Mouse (Mus musculus): Measurements from ENCODE around the gene Cyp2d22. TPM values are rescaled to one million over a fixed set of nuclear protein-coding genes. Genes with fewer than 3 reads are reported as not detected.

Cyp2d22 gene
- total RNA-seq, 2 experiments from 2014 or later: 10.8 to 14.5 TPM

Small RNAs within 50 kb of the gene (microRNA-seq; reads per million reads assigned to microRNA genes)
- 0 reads per million in 2 experiments for gene Gm25990
- gene Gm27331: 0 reads per million in 2 experiments
- 0 reads per million in 2 experiments for gene Mir7684

Other genes starting within 250 kb of the Cyp2d22 start
- 10 to 100 TPM; 37.0 to 42.8 TPM for gene Srebf2, start 233.1 kb downstream of the Cyp2d22 start, total RNA-seq (2021)
- gene Shisa8, start 167.4 kb downstream of the Cyp2d22 start, total RNA-seq (2021): not detected
- gene Tnfrsf13c, start 155.9 kb downstream of the Cyp2d22 start, total RNA-seq (2021): under 1 TPM; 0.45 to 0.52 TPM
- 1 to 10 TPM; 4.2 to 7.0 TPM for gene Cenpm, start 135.5 kb downstream of the Cyp2d22 start, total RNA-seq (2021)
- gene 1500009C09Rik, start 127.9 kb downstream of the Cyp2d22 start, total RNA-seq (2021): not detected
- gene Sept3, start 105.4 kb downstream of the Cyp2d22 start, total RNA-seq (2021): 1 to 10 TPM; 1.2 to 2.0 TPM
- not detected for gene Wbp2nl, start 81.3 kb downstream of the Cyp2d22 start, total RNA-seq (2021)
- 10 to 100 TPM; 24.6 to 27.3 TPM for gene Naga, start 41.3 kb downstream of the Cyp2d22 start, total RNA-seq (2021)
- gene Pheta2, start 41.3 kb downstream of the Cyp2d22 start, total RNA-seq (2021): 1 to 10 TPM; 3.0 to 4.9 TPM
- 100 to 1,000 TPM; 143 to 156 TPM for gene Smdt1, start 41.3 kb downstream of the Cyp2d22 start, total RNA-seq (2021)
- gene Ndufa6, start 25.9 kb downstream of the Cyp2d22 start, total RNA-seq (2021): 100 to 1,000 TPM; 362 to 411 TPM
- not detected for gene Cyp2d11, start 13.8 kb upstream of the Cyp2d22 start, total RNA-seq (2021)
- gene Cyp2d10, start 26.9 kb upstream of the Cyp2d22 start, total RNA-seq (2021): under 1 TPM in 1 of 2 experiments, not detected in 1; 0.29 TPM
- gene Cyp2d9, start 53.2 kb upstream of the Cyp2d22 start, total RNA-seq (2021): under 1 TPM in 1 of 2 experiments, not detected in 1; 0.19 TPM
- not detected for gene Cyp2d12, start 174.8 kb upstream of the Cyp2d22 start, total RNA-seq (2021)
- gene Cyp2d34, start 240.7 kb upstream of the Cyp2d22 start, total RNA-seq (2021): not detected